Mouse (Mus musculus): Measurements from ENCODE around the gene Ccdc142.

GRCm38 (mm10) chr6:83142886-83143285 is 41.5 kb downstream of the Ccdc142 start:
- TF ChIP-seq CTCF (IDR thresholded peaks at IDR 0.05; ENCODE audit: low read depth, low read length): no peak
- no peak for TF ChIP-seq POLR2A (IDR thresholded peaks at IDR 0.05; ENCODE audit: extremely low read depth, insufficient read depth, low read length)
